Mouse (Mus musculus) embryonic facial prominence, embryonic 11.5 days (tissue): ENCODE results near the gene Prm3. TPM values are rescaled to one million over a fixed set of nuclear protein-coding genes. Genes with fewer than 3 reads are reported as not detected.
A peak's percentile ranks its signal among the peaks of the same experiment; 100 is the strongest.

ENCODE experiments used
- ATAC-seq: fragments of 200-750 bp; cut with Nextera tagmentation; replicated peaks from 2 replicates; pipeline ENCODE4 v1.8.0; 2017; ENCODE audit warnings: low read depth; ENCODE audit not compliant: insufficient number of reproducible peaks, low FRiP score, low TSS enrichment
- DNase-seq: peaks from one replicate; pipeline ENCODE4 v3.0.0-alpha.2; 2015; ENCODE audit warnings: low spot score
- H3K27ac ChIP-seq: fragments of 300-500 bp; sonication (generic); replicated peaks from 2 replicates; pipeline ENCODE4 v1.5.1; 2014; ENCODE audit warnings: mild to moderate bottlenecking, low read depth, low read length, control low read depth
- H3K27me3 ChIP-seq: fragments of 300-500 bp; sonication (generic); 2 replicates; pipeline ENCODE4 v1.6.1; 2014; ENCODE audit warnings: mild to moderate bottlenecking, low read length, moderate library complexity, mixed read lengths; ENCODE audit not compliant: control insufficient read depth, insufficient read depth
- H3K36me3 ChIP-seq: fragments of 300-500 bp; sonication (generic); replicated peaks from 2 replicates; pipeline ENCODE4 v1.6.1; 2014; ENCODE audit warnings: low read depth, mild to moderate bottlenecking, low read length, moderate library complexity, mixed read lengths; ENCODE audit not compliant: control insufficient read depth, insufficient read depth
- H3K4me1 ChIP-seq: fragments of 300-500 bp; sonication (generic); 2 replicates; pipeline ENCODE4 v1.6.1; 2014; ENCODE audit warnings: low read length, mixed read lengths; ENCODE audit not compliant: control insufficient read depth, insufficient read depth
- H3K4me2 ChIP-seq: fragments of 300-500 bp; sonication (generic); 2 replicates; pipeline ENCODE4 v1.6.1; 2014; ENCODE audit warnings: low read depth, mild to moderate bottlenecking, control low read depth, low read length, moderate library complexity
- H3K4me3 ChIP-seq: fragments of 300-500 bp; sonication (generic); 2 replicates; pipeline ENCODE4 v1.5.1; 2014; ENCODE audit warnings: low read depth, low read length, control low read depth
- H3K9ac ChIP-seq: fragments of 300-500 bp; sonication (generic); replicated peaks from 2 replicates; pipeline ENCODE4 v1.6.1; 2014; ENCODE audit warnings: mild to moderate bottlenecking, control low read depth, low read length
- H3K9me3 ChIP-seq: fragments of 300-500 bp; sonication (generic); replicated peaks from 2 replicates; pipeline ENCODE4 v1.6.1; 2016; ENCODE audit warnings: mild to moderate bottlenecking, low read length, inconsistent platforms, mixed read lengths; ENCODE audit not compliant: control insufficient read depth
- whole genome bisulfite sequencing: fragments of 180-500 bp; shearing (Covaris S2); extraction: QIAGEN DNeasy Blood & Tissue Kit; methylation state at CpG from one replicate; pipeline ENCODE4 v1.1.7; 2014; 5-methylcytosine and 5-hydroxymethylcytosine counted together
- polyA plus RNA-seq: library from polyadenylated mRNA; unstranded; fragments of >200 nt; fragmentation: Nextera tagmentation; extraction: Ambion mirVana; gene quantifications from 2 replicates; pipeline ENCODE4 v1.2.1, GENCODE M21; 2014

The Prm3 gene
- polyA plus RNA-seq, 1 experiment from 2014 or later, result not detected

DNA sequence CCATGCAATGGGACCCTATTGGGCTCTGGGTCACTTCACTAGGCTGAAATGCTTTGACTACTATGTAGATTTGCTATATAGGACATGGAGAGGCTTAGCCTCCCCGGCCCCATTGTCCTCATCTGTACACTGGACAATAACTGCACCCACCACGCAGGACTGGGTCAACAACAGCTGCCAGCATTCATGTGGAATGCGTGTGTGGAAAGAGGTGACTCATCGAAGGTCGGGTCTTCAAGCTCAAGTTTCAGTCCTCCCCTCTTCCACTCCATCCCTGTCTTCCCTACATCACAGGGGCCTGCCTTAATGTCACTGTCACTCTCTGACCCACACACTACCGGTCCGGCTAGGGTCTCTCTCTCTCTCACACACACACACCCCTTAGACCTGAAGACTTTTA is 14.4 kb downstream of the Prm3 start:
- H3K9me3 ChIP-seq, result no peaks in the 10 kb centered on the region
- H3K9ac ChIP-seq, result no peak overlapping the region
- no peaks in the 10 kb centered on the region for H3K27me3 ChIP-seq
- DNase-seq, result no peak
- H3K36me3 ChIP-seq, result no peaks in the 10 kb centered on the region
- no peak overlapping the region for H3K4me2 ChIP-seq
- no peak for ATAC-seq
- H3K4me3 ChIP-seq, result no peak overlapping the region
- 51% methylated on average over 7 of the region's 7 CpGs for WGBS
- H3K4me1 ChIP-seq, result no peaks in the 10 kb centered on the region
- no peak overlapping the region for H3K27ac ChIP-seq

DNA sequence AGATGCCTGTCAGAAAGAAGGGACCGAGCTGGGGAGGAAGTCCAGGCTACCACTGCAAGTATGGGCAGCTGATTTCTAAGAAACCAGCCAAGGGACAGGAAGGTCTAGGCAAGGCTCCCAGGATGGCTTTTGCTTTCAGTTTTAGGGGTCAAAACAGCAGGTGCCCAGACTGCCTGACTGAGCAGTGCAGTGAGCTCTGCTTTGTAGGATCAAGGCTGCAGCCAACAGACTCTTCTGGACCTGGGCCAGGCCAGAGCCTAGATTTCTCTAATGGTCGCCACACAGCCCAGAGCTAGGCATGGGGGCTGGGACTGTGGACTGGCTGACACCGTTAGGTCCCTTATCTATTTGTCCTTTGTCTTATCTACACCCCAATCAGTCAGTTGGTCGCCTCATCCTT is 16.0 kb downstream of the Prm3 start:
- no peaks in the 10 kb centered on the region for H3K27me3 ChIP-seq
- H3K9me3 ChIP-seq, result no peaks in the 10 kb centered on the region
- no peak overlapping the region for H3K27ac ChIP-seq
- no peaks in the 10 kb centered on the region for H3K36me3 ChIP-seq
- H3K4me3 ChIP-seq, result no peak overlapping the region
- H3K4me2 ChIP-seq, result no peak overlapping the region
- H3K9ac ChIP-seq, result no peak overlapping the region
- DNase-seq, result no peak
- no peaks in the 10 kb centered on the region for H3K4me1 ChIP-seq
- ATAC-seq, result no peak
- 77% methylated on average over 4 of the region's 4 CpGs for WGBS

DNA sequence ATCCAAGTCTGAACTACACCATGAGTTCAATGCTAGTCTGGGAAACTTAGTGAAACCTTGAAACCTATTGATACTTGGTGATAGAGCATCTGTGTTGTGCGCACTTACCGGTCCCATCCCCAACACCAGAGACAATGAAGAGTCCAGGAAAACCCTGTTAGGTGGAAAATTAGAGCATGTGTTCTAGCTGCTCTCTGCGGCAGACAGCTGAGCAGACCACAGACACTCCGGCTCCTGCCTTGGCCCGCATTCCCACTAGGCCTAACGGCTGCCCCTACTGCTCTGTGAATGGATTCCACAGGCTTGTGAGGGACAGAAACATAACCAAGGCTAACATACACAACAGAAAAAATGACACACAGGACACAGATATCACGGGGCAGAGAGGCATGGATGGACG is 17.2 kb downstream of the Prm3 start:
- Histone ChIP-seq H3K4me3 (no peak overlapping the region), H3K9me3 (no peaks in the 10 kb centered on the region), H3K4me1 (no peaks in the 10 kb centered on the region), H3K27ac (no peak overlapping the region), H3K4me2 (no peak overlapping the region), H3K9ac (no peak overlapping the region; the same call in 1 of the 2 replicates), H3K27me3 (no peaks in the 10 kb centered on the region), H3K36me3 (no peaks in the 10 kb centered on the region)
- ATAC-seq (no peak), DNase-seq (no peak)
- WGBS, result 86% methylated on average over 8 of the region's 8 CpGs

DNA sequence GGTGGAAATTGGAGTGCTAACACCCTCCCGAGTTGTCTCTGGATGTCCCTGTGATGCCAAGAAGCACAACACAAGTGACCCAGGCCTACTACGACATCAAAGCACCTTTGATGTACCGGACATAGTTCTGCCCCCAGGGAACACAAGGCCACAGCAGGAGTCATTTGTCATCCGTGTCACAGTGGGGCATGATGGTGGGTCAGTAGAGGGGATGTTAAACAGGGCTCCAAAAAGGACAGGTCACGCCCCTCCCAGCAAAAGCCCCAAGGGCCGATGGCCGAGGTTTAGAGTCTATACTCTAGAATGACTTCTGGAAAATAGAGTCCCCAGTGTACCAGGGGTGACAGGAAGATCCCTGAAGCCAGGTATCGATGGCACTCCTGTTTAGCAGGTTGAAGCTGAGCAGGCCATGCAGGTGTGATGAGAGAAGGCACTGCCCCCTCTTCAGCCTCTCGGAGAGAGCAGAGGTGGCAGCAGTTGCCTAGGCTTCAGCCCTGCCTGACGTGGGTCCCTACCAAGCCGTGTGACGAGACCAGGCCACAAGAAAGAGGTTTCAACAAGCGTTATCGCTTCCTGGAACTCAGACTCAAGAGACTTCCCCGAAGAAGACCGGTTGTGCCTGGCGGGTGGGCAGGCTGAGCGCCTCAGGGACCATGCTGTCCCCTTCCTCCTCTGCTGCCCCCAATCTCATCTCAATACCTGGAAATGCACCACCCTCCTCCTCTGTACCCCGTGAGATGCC is 18.8 kb downstream of the Prm3 start:
- Histone ChIP-seq H3K9me3 (no peaks in the 10 kb centered on the region), H3K27me3 (no peaks in the 10 kb centered on the region), H3K4me3 (no peak overlapping the region), H3K36me3 (no peaks in the 10 kb centered on the region), H3K9ac (no peak overlapping the region; the same call in 1 of the 2 replicates), H3K27ac (no peak overlapping the region), H3K4me1 (no peaks in the 10 kb centered on the region), H3K4me2 (no peak overlapping the region)
- DNase-seq (no peak), ATAC-seq (no peak)
- WGBS, result 53% methylated on average over 19 of the region's 19 CpGs

DNA sequence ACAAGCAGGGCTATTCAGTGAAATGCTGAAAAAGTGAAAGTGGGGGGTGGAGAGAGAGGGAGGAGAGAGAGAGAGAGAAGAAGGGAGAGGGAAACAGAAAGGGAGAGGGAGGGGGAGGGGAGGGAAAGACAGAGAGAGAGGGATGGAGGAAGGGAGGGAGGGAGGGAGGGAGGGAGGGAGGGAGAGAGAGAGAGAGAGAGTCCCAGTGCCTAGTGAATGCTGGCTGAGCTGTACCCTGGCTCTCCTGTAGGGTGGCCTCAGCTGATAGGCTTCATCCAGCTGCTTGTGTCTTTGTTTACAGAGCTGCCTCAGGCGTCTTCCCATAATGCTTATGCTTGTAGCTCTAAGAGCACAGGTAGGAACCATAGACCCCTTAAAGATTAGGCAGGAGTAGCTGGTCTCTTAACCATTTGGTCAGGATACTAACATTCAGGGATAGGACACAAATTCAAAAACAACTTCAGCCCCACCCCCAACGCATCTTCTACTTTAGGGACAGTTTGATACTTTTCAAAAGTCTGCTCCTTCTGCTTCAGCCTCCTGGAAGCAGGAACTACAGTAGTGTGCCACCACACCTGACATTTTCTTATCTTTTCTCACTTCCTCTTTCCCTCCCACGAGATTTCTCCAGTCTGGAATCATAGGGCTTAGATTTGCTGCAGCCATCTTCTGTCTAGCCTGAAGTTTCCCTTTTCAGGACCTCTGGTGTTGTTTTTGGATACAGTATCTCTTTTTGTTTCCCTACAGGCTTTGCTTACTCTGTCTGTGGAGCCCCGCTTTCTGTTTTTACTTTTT is 20.0 kb downstream of the Prm3 start:
- DNase-seq, result peak; percentile 30
- Histone ChIP-seq H3K27ac (no peak overlapping the region), H3K9me3 (no peaks in the 10 kb centered on the region), H3K27me3 (no peaks in the 10 kb centered on the region), H3K36me3 (no peaks in the 10 kb centered on the region), H3K9ac (no peak overlapping the region), H3K4me1 (no peaks in the 10 kb centered on the region), H3K4me2 (no peak overlapping the region), H3K4me3 (no peak overlapping the region)
- ATAC-seq, result no peak
- WGBS, result 41% methylated on average over 4 of the region's 4 CpGs

DNA sequence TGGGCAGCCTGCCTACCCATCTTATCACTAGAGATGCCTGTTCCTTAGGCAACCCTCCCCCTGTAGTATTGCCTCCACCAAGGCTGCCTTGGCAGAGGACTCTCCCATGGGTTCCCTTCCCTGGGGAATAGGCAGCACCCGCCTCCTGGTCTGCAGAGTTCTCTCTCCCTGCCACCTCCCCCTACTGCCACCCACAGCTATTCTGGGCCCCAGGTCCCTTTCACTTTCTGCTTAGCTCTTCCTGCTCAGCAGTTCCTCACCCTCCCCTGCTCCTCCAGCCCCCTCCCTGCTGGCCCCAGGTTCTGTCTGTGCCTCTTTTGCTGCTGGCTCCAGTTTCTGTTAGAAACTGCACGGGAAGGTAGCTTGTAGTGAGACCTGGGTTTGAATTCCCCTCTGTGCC is 21.1 kb downstream of the Prm3 start:
- no peak for DNase-seq
- Histone ChIP-seq H3K27ac (no peak overlapping the region), H3K36me3 (no peaks in the 10 kb centered on the region), H3K27me3 (no peaks in the 10 kb centered on the region), H3K4me1 (no peaks in the 10 kb centered on the region), H3K9ac (no peak overlapping the region), H3K4me3 (no peak overlapping the region), H3K4me2 (no peak overlapping the region), H3K9me3 (no peaks in the 10 kb centered on the region)
- 27% methylated on average over 2 of the region's 2 CpGs for WGBS
- ATAC-seq, result no peak

DNA sequence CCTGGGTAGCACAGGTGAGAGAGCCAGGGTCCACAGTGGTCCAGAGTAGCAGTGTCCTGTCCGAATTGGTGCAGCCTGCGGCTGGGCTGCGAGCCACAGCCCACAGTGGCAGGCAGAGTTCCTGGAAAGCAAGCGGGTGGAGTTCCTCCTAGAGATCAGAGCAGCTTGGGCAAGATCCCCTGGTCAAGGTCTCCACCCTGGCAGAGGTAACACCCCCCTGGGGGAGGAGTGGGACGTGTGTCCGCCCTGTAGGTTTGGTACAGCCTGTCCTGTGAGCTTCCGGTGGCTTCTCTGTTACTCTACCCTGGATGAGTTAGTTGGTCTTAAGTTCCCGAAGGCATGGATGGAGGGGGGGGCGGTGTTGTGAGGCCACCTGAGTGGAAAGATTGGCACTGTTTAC is 21.9 kb downstream of the Prm3 start:
- 60% methylated on average over 9 of the region's 9 CpGs for WGBS
- Histone ChIP-seq H3K9ac (no peak overlapping the region), H3K27me3 (no peaks in the 10 kb centered on the region), H3K4me3 (no peak overlapping the region), H3K27ac (no peak overlapping the region), H3K4me2 (no peak overlapping the region), H3K4me1 (no peaks in the 10 kb centered on the region), H3K9me3 (no peaks in the 10 kb centered on the region), H3K36me3 (no peaks in the 10 kb centered on the region)
- no peak for DNase-seq
- ATAC-seq, result no peak

DNA sequence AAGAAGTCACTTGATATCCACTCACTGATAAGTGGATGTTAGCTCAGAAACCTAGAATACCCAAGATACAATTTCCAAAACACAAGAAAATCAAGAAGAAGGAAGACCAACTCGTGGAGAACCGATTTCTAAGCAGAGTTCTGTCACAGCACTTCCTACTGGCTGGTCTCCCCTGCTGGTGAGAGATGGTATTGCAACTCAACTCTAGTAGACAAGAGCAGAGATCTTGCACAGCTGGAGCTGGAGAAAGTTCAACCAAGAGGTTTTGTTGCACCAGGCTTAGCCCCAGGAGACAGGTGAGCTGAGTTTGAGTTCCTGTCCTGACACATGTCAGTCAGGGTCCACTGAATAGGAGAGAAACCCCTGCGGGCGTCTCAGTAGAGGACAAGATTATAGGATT is 23.6 kb downstream of the Prm3 start:
- H3K36me3 ChIP-seq, result no peaks in the 10 kb centered on the region
- H3K27ac ChIP-seq, result no peak overlapping the region
- no peak overlapping the region for H3K9ac ChIP-seq
- no peak overlapping the region for H3K4me3 ChIP-seq
- no peak for ATAC-seq
- no peak overlapping the region for H3K4me2 ChIP-seq
- no peaks in the 10 kb centered on the region for H3K9me3 ChIP-seq
- H3K4me1 ChIP-seq, result no peaks in the 10 kb centered on the region
- no peaks in the 10 kb centered on the region for H3K27me3 ChIP-seq
- peak; percentile 84 for DNase-seq
- 41% methylated on average over 4 of the region's 4 CpGs for WGBS
